Mouse (Mus musculus) CH12.LX (cell line): ENCODE measurements around the gene Gnb1. TPM values are rescaled to one million over a fixed set of nuclear protein-coding genes. Genes with fewer than 3 reads are reported as not detected.

ENCODE experiments used
- DNase-seq: peaks from one replicate; pipeline ENCODE4 v3.0.0-alpha.2; 2013; ENCODE audit errors: extremely low read depth
- H3K27ac ChIP-seq: 2 replicates; pipeline ENCODE4 v1.5.1; 2012; ENCODE audit warnings: low read depth, mild to moderate bottlenecking, control low read depth, moderate library complexity; ENCODE audit not compliant: insufficient read depth
- H3K27me3 ChIP-seq: replicated peaks from 2 replicates; pipeline ENCODE3; 2012; ENCODE audit warnings: inconsistent platforms
- H3K36me3 ChIP-seq, 2 experiments: replicated peaks in 1 of 2; 2 replicates each; pipeline versions ENCODE3 to v1.6.1; 2012; ENCODE audit warnings: inconsistent platforms in 1 of 2, low read length in 1 of 2, mild to moderate bottlenecking in 1 of 2, mixed read lengths in 1 of 2, moderate library complexity in 1 of 2; ENCODE audit not compliant: control insufficient read depth in 1 of 2, insufficient read depth in 1 of 2
- H3K4me1 ChIP-seq, 2 experiments: 2 replicates each; pipeline ENCODE4 v1.6.1; 2012; ENCODE audit warnings: inconsistent platforms in 1 of 2, moderate library complexity in 1 of 2; ENCODE audit not compliant: insufficient read depth in 2 of 2, control insufficient read depth in 1 of 2
- H3K4me2 ChIP-seq: 2 replicates; pipeline ENCODE4 v1.6.1; 2012; ENCODE audit warnings: low read depth, mild to moderate bottlenecking, control low read depth; ENCODE audit not compliant: poor library complexity, insufficient read depth, severe bottlenecking
- H3K4me3 ChIP-seq, 3 experiments: fragments of 150-350 bp in 1 of 3; sonication (generic) in 1 of 3; replicated peaks in 1 of 3; 2 replicates each; pipeline versions ENCODE3 to v1.5.1; 2011 to 2012; ENCODE audit warnings: low read depth in 2 of 3, low read length in 2 of 3, mild to moderate bottlenecking in 2 of 3, moderate library complexity in 2 of 3, control low read depth in 1 of 3, improper control_type of control experiment in 1 of 3, inconsistent platforms in 1 of 3, mixed read lengths in 1 of 3; ENCODE audit not compliant: poor library complexity in 1 of 3
- H3K79me2 ChIP-seq: replicated peaks from 2 replicates; pipeline ENCODE4 v1.6.1; 2012; ENCODE audit warnings: mild to moderate bottlenecking, moderate library complexity; ENCODE audit not compliant: control insufficient read depth, poor library complexity, insufficient read depth, severe bottlenecking; ENCODE audit errors: extremely low read depth
- H3K9ac ChIP-seq: 2 replicates; pipeline ENCODE4 v1.6.1; 2012; ENCODE audit warnings: low read depth, mild to moderate bottlenecking, control low read depth, moderate library complexity; ENCODE audit not compliant: insufficient read depth
- H3K9me3 ChIP-seq: replicated peaks from 2 replicates; pipeline ENCODE3; 2012; ENCODE audit warnings: low read length, inconsistent platforms, mixed read lengths
- BHLHE40 ChIP-seq: IDR thresholded peaks from 2 replicates; pipeline ENCODE4 v1.6.1; 2011; ENCODE audit warnings: mild to moderate bottlenecking, low read depth, low read length, improper control_type of control experiment
- CHD2 ChIP-seq: IDR thresholded peaks from 2 replicates; pipeline ENCODE4 v1.6.1; 2011; ENCODE audit warnings: low read length, improper control_type of control experiment
- ELF1 ChIP-seq: IDR thresholded peaks from 2 replicates; pipeline ENCODE4 v1.6.1; 2014; ENCODE audit warnings: low read depth, mild to moderate bottlenecking, inconsistent platforms, low read length, improper control_type of control experiment
- EP300 ChIP-seq: IDR thresholded peaks from 2 replicates; pipeline ENCODE4 v1.6.1; 2011; ENCODE audit warnings: low read length, improper control_type of control experiment
- JUN ChIP-seq: IDR thresholded peaks from 2 replicates; pipeline ENCODE4 v1.6.1; 2011; ENCODE audit warnings: low read depth, mild to moderate bottlenecking, low read length, improper control_type of control experiment, moderate library complexity; ENCODE audit not compliant: insufficient read depth
- JUND ChIP-seq: conservative IDR thresholded peaks from 2 replicates; pipeline ENCODE4 v1.6.1; 2011; ENCODE audit warnings: low read depth, low read length, improper control_type of control experiment
- MEF2A ChIP-seq: IDR thresholded peaks from 2 replicates; pipeline ENCODE4 v1.6.1; 2014; ENCODE audit warnings: low read depth, mild to moderate bottlenecking, inconsistent platforms, low read length, improper control_type of control experiment, borderline replicate concordance
- NRF1 ChIP-seq: IDR thresholded peaks from 2 replicates; pipeline ENCODE4 v1.6.1; 2014; ENCODE audit warnings: low read depth, mild to moderate bottlenecking, inconsistent platforms, low read length, improper control_type of control experiment, moderate library complexity
- PAX5 ChIP-seq: IDR thresholded peaks from 2 replicates; pipeline ENCODE4 v1.6.1; 2012; ENCODE audit warnings: low read length, inconsistent platforms, mixed read lengths
- POLR2A ChIP-seq: IDR thresholded peaks from 2 replicates; pipeline ENCODE4 v1.6.1; 2011; ENCODE audit warnings: low read depth, mild to moderate bottlenecking, improper control_type of control experiment, low read length
- POLR2AphosphoS2 ChIP-seq: IDR thresholded peaks from 2 replicates; pipeline ENCODE4 v1.6.1; 2011; ENCODE audit warnings: low read depth, low read length, improper control_type of control experiment
- RAD21 ChIP-seq: IDR thresholded peaks from 2 replicates; pipeline ENCODE4 v1.6.1; 2011; ENCODE audit warnings: low read depth, mild to moderate bottlenecking, low read length, improper control_type of control experiment, moderate library complexity
- SIN3A ChIP-seq: IDR thresholded peaks from 2 replicates; pipeline ENCODE4 v1.6.1; 2012; ENCODE audit warnings: low read length, improper control_type of control experiment, inconsistent platforms
- TCF12 ChIP-seq: IDR thresholded peaks from 2 replicates; pipeline ENCODE4 v1.6.1; 2014; ENCODE audit warnings: low read depth, mild to moderate bottlenecking, inconsistent platforms, low read length, improper control_type of control experiment
- ZC3H11A ChIP-seq: IDR thresholded peaks from 2 replicates; pipeline ENCODE4 v1.6.1; 2012; ENCODE audit warnings: low read depth, mild to moderate bottlenecking, inconsistent platforms, low read length, improper control_type of control experiment
- ZNF384 ChIP-seq: IDR thresholded peaks from 2 replicates; pipeline ENCODE4 v1.6.1; 2012; ENCODE audit warnings: low read depth, low read length, improper control_type of control experiment, inconsistent platforms
- dilution Hi-C: fragments of 300-500 bp; cut with MboI; formaldehyde crosslinking; loops from 2 replicates; pipeline ENCODE4 v1.14.3; 2020; ENCODE audit warnings: low sequenced_read_pairs; ENCODE audit not compliant: extremely low pct_unique_long_range_greater_than_20kb, extremely low pct_ligation_motif_present
- in situ Hi-C: fragments of 300-500 bp; cut with MboI; formaldehyde crosslinking; loops from 3 replicates; pipeline ENCODE4 v1.14.3; 2019; ENCODE audit warnings: low sequenced_read_pairs, low pct_ligation_motif_present, low pct_unique_long_range_greater_than_20kb, mixed read lengths
- polyA plus RNA-seq: library from polyadenylated mRNA; unstranded; fragments of >175 nt; gene quantifications from 2 replicates; pipeline ENCODE4 v1.2.1, GENCODE M21; 2012; ENCODE audit warnings: low read depth; ENCODE audit not compliant: insufficient read length
- total RNA-seq, 2 experiments: library from RNA; depleted of rRNA; stranded (reverse); fragments of 300-350 nt in 1 of 2; fragments of >200 nt in 1 of 2; gene quantifications; 2 replicates each; pipeline ENCODE4 v1.2.3; 2012 to 2014

The Gnb1 gene
- total and polyA plus RNA-seq, 3 experiments: 88.0 to 407 (median 134) TPM

DNA sequence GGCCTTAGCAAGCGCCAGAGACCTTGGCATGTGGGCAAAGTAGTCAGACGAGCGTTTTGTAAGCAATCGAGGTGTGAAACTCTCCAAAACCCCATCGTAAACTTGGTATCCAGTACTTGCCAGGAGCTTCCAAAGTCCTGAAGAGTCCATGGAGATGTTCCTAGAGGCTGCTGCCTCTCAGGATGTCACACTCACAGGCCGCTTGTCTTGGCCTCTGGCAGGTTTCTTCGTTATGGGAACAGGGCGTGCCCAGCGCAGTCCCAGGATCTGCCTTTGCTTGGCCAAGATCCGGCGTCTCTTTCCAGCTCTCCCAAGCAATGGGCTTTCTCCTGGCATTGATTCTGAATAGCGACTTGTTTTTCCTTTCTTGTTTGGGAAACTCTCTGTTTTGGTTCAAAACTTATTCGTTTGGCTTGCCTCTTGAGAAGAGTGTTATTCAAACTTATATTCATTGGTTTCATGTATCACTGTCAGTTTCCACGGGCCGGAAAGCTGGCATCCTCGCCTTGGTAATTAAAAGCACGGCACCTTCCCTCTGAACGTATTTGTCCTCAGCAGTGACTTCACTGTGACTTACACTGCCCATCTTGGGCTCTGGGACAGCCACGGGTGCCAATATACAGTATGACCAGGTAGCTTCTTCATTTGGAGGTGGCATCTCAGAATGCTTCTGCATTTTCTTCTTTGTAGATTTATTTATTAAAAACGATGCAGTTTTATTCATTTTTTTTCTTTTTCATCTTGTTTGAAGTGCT lies 73.3 kb downstream of the Gnb1 start:
- dilution Hi-C loops: no loop called here
- Histone ChIP-seq H3K36me3 (peaks cover 16 to 35% of the 10 kb centered on the region in 2 experiments), H3K27ac (peak overlapping the region; percentile 89), H3K9ac (peak overlapping the region; percentile 91), H3K27me3 (no peaks in the 10 kb centered on the region), H3K4me2 (peak overlapping the region; percentile 80), H3K4me1 (peaks cover 17 to 73% of the 10 kb centered on the region in 2 experiments), H3K4me3 (peak overlapping the region; percentile 76 to 88 (median 81)), H3K79me2 (peaks cover 51% of the 10 kb centered on the region), H3K9me3 (no peaks in the 10 kb centered on the region)
- no peak for DNase-seq
- TF ChIP-seq BHLHE40: no peak
- TF ChIP-seq ZC3H11A: no peak
- no peak for TF ChIP-seq CHD2
- no peak for TF ChIP-seq SIN3A
- no peak for TF ChIP-seq ELF1
- TF ChIP-seq PAX5: no peak
- TF ChIP-seq TCF12: no peak
- no peak for TF ChIP-seq POLR2A
- TF ChIP-seq EP300: no peak
- TF ChIP-seq NRF1: no peak
- TF ChIP-seq JUND: no peak
- no peak for TF ChIP-seq JUN
- TF ChIP-seq RAD21: no peak
- TF ChIP-seq MEF2A: no peak
- TF ChIP-seq ZNF384: no peak
- in situ Hi-C loops: loop anchor here (5.0 to 10.0 kb wide), 2 partner anchors 50 to 82 kb away; no protein-coding TSS in a partner anchor

- Histone ChIP-seq H3K79me2 (peaks cover 71% of the 10 kb centered on the region), H3K27me3 (no peaks in the 10 kb centered on the region), H3K27ac (no peak overlapping the region), H3K4me2 (no peak overlapping the region), H3K9me3 (no peaks in the 10 kb centered on the region), H3K9ac (no peak overlapping the region), H3K4me1 (peaks cover 19 to 70% of the 10 kb centered on the region in 2 experiments), H3K4me3 (no peak overlapping the region), H3K36me3 (peaks cover 0 to 31% of the 10 kb centered on the region in 2 experiments)
- dilution Hi-C loops: no loop called here
- in situ Hi-C loops: loop anchor here (5.0 to 10.0 kb wide), 2 partner anchors 52 to 84 kb away; no protein-coding TSS in a partner anchor
- DNase-seq: no peak
- TF ChIP-seq POLR2A (no peak), ZNF384 (no peak), TCF12 (no peak), BHLHE40 (no peak), PAX5 (no peak), POLR2AphosphoS2 (no peak)
Observed at GRCm38 (mm10) chr4:155566555-155566954, 75.4 kb downstream of the Gnb1 start.
